8 mouse cellular contexts compared by ENCODE assay signal in the genomic region with DNA sequence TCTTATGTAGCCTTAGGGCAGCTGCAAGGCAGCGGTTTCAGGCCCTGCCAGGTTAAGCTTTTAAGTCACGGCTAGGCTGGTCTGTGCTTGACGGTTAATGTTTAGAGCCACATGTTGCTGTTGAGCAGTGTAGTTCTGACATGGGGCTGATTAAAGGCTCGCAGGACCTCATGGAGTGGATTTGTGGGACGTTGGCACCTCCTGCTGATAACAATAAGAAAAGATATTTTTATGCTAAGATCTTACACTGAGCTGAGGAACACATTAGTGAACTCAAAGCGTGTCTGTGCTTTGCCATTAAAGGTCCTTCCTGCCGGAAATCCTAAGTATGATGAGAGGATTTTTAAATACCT. TPM values are rescaled to one million over a fixed set of nuclear protein-coding genes. Genes with fewer than 3 reads are reported as not detected.
DNase-seq lines count a peak whose midpoint lies in the region; TF ChIP-seq lines count a peak whose summit lies in the region.

No protein-coding gene starts in this region.

- H3K4me3 ChIP-seq in layer of hippocampus, adult 2 months, result no peak overlapping the region
- peak overlapping the region; percentile 5; the same call in 1 of the 2 replicates for H3K4me3 ChIP-seq in macrophage (ENCODE audit: inconsistent target)

- TF ChIP-seq CTCF in layer of hippocampus, adult 2 months (conservative IDR thresholded peaks at IDR 0.05), result no peak

- H3K36me3 ChIP-seq in macrophage (ENCODE audit: inconsistent target), result no peaks in the 10 kb centered on the region

- WGBS in macrophage (ENCODE audit: missing documents), result 21% methylated on average over 7 of the region's 7 CpGs

- peak overlapping the region; percentile 33 for H3K27ac ChIP-seq in layer of hippocampus, adult 2 months
- peak overlapping the region; percentile 46 for H3K27ac ChIP-seq in macrophage

- no peak for DNase-seq in layer of hippocampus, adult 2 months (ENCODE audit: low spot score in 2 of 2)
- DNase-seq in layer of hippocampus, postnatal 36 days, result no peak
- DNase-seq in MEL-GATA-1-ER (ENCODE audit: extremely low read depth, low read depth), result peak; percentile 69
- DNase-seq in forelimb bud, embryonic 11.5 days (ENCODE audit: low read depth, low spot score), result peak; percentile 72
- no peak for DNase-seq in frontal cortex, postnatal 10 days (ENCODE audit: low spot score in 2 of 2)
- DNase-seq in gastrocnemius, adult 8-10 months (ENCODE audit: low spot score in 2 of 2), result no peak
- DNase-seq in cerebellum, postnatal 10 days, result no peak

- no peaks in the 10 kb centered on the region for H3K79me2 ChIP-seq in macrophage (ENCODE audit: inconsistent target)

RNA-seq across cellular contexts. Expression of gene Lypd6b, which starts 53.9 kb away (rescaled TPM):
- 1 to 10 TPM; 3.9 to 4.0 TPM for total RNA-seq in layer of hippocampus, adult 2 months (2021)
- total RNA-seq in layer of hippocampus, postnatal 36 days (2021), result 1 to 10 TPM; 2.9 to 3.6 TPM
- not detected for total RNA-seq in macrophage (2018; cell fraction: chromatin; rRNA removed)
- not detected for total RNA-seq in macrophage (2018; cell fraction: cytosol; rRNA removed)
- total RNA-seq in macrophage (2018; cell fraction: nucleus; rRNA removed), result not detected
- not detected in 3 replicates for polyA plus RNA-seq in macrophage (2018)
- not detected for total RNA-seq in gastrocnemius, adult 8-10 months (2022)

Comparison
In these comparisons a context has a peak if more than half of its experiments do, and no peak if none do; other contexts are left out.
1. DNase-seq: peak in MEL-GATA-1-ER (single experiment) and forelimb bud, embryonic 11.5 days (single experiment); none in layer of hippocampus, adult 2 months (0 of 2), layer of hippocampus, postnatal 36 days (0 of 2), frontal cortex, postnatal 10 days (0 of 2), gastrocnemius, adult 8-10 months (0 of 2) and cerebellum, postnatal 10 days (0 of 2).